Mouse (Mus musculus): ENCODE results near the gene Lrrc61. TPM values are rescaled to one million over a fixed set of nuclear protein-coding genes. Genes with fewer than 3 reads are reported as not detected.
A peak's percentile ranks its signal among the peaks of the same experiment; 100 is the strongest.

Gene Lrrc61
- polyA plus RNA-seq, 1 experiment, result 6.2 TPM

DNA sequence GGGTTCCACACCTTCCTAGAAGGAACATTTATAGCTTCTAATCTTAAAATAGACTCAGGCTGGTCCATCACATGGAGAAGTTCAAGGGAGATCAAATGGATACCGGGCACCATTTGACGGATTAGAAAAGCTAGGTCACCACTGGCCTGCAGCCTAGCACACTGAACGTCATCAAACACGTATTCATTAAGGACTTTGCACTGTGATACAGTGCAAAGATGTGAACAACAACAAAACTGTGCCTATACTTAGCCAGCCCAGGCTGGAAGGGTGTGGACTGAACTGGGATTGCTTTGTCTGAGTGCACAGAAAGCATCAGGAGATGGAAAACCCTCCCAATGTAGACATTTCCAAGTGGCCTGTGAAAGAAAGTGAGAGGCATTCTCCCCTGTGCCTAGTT, 777 bp upstream of the Lrrc61 start:
- H3K4me1 ChIP-seq (ENCODE audit: control insufficient read depth, insufficient read depth, low read length), result no peaks in the 10 kb centered on the region
- TF ChIP-seq CTCF (IDR thresholded peaks at IDR 0.05; ENCODE audit: low read depth, low read length), result no peak
- no peak for TF ChIP-seq POLR2A (IDR thresholded peaks at IDR 0.05; ENCODE audit: insufficient read depth, low read length)
- no peak for TF ChIP-seq EP300 (IDR thresholded peaks at IDR 0.05; ENCODE audit: insufficient read depth, low read depth, low read length)
- no peak overlapping the region for H3K4me3 ChIP-seq (ENCODE audit: low read depth, low read length)
- no peak overlapping the region for H3K27ac ChIP-seq (ENCODE audit: insufficient read depth, low read length)
- no peaks in the 10 kb centered on the region for H3K36me3 ChIP-seq (ENCODE audit: control insufficient read depth, insufficient read depth, low read length, poor library complexity, severe bottlenecking)
- H3K9ac ChIP-seq (ENCODE audit: low read depth, poor library complexity, severe bottlenecking), result no peak overlapping the region
- H3K27me3 ChIP-seq (ENCODE audit: control insufficient read depth, insufficient read depth, low read length, poor library complexity, severe bottlenecking), result no peaks in the 10 kb centered on the region
- H3K9me3 ChIP-seq (replicated peaks; ENCODE audit: control insufficient read depth, insufficient read depth, low read length, poor library complexity, severe bottlenecking), result no peaks in the 10 kb centered on the region

DNA sequence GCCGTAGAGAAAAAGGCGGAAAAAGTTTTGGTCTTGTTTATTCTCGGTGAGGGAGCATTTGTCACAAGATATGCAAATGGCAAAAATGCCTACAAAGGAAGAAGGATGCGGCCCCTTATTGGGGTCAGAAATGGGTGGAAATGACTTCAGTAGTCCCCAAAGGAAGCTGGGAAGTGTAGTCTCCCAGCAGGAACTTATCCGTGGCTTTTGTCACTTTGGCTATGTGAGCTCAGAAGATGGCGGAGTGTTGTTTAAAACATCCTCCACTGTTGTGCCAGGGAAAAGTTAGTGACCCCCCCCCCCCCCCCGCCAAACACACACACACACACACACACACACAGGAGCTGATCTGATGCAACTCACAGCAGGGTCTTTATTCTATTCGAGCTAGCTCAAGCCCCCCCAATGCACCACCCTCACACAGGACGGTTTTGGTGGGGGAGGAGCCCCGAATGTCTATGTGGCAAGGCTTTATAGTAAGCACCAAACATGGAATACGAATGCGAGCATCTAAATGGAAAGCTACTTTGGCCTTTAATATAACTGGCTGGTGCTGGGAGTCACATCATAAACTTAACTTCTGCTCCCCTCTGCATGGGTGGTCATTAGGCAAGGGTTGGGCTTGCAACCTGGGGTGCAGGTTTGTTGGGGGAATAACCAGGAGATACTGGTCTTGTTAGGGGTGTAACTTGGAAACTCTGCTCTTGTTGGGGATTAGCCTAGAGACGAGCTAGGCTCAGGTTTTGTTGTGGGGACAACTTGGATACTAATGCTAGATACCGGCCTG, 701 bp downstream of the Lrrc61 start:
- peak overlapping the region; percentile 69 for H3K27ac ChIP-seq (ENCODE audit: insufficient read depth, low read length)
- H3K9me3 ChIP-seq (replicated peaks; ENCODE audit: control insufficient read depth, insufficient read depth, low read length, poor library complexity, severe bottlenecking), result no peaks in the 10 kb centered on the region
- H3K9ac ChIP-seq (ENCODE audit: low read depth, poor library complexity, severe bottlenecking), result peak overlapping the region; percentile 56
- no peaks in the 10 kb centered on the region for H3K4me1 ChIP-seq (ENCODE audit: control insufficient read depth, insufficient read depth, low read length)
- TF ChIP-seq EP300 (IDR thresholded peaks at IDR 0.05; ENCODE audit: insufficient read depth, low read depth, low read length), result no peak
- no peak for TF ChIP-seq CTCF (IDR thresholded peaks at IDR 0.05; ENCODE audit: low read depth, low read length)
- TF ChIP-seq POLR2A (IDR thresholded peaks at IDR 0.05; ENCODE audit: insufficient read depth, low read length), result no peak
- H3K4me3 ChIP-seq (ENCODE audit: low read depth, low read length), result peak overlapping the region; percentile 90
- H3K27me3 ChIP-seq (ENCODE audit: control insufficient read depth, insufficient read depth, low read length, poor library complexity, severe bottlenecking), result no peaks in the 10 kb centered on the region
- no peaks in the 10 kb centered on the region for H3K36me3 ChIP-seq (ENCODE audit: control insufficient read depth, insufficient read depth, low read length, poor library complexity, severe bottlenecking)

DNA sequence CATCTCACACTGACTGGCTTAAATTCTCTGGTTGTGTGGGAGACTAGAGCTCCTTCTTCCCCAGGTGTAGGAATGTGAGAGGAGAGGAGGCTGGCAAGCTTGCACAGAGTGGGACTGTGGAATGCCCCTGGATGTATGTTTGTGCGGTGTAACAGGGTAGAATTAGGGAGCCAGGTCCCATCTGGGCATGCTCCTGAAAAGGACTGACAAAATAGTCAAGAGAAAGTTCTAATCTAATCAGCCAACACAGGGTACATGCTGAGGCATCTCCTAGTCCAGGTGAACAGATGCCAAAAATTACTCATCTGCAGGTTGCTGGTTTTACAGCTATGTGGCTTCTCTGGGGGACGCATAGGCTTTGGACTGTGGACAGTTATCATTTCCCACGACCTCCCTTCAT, 1.4 kb downstream of the Lrrc61 start:
- Histone ChIP-seq H3K4me3 (ENCODE audit: low read depth, low read length) (no peak overlapping the region), H3K27ac (ENCODE audit: insufficient read depth, low read length) (no peak overlapping the region)

DNA sequence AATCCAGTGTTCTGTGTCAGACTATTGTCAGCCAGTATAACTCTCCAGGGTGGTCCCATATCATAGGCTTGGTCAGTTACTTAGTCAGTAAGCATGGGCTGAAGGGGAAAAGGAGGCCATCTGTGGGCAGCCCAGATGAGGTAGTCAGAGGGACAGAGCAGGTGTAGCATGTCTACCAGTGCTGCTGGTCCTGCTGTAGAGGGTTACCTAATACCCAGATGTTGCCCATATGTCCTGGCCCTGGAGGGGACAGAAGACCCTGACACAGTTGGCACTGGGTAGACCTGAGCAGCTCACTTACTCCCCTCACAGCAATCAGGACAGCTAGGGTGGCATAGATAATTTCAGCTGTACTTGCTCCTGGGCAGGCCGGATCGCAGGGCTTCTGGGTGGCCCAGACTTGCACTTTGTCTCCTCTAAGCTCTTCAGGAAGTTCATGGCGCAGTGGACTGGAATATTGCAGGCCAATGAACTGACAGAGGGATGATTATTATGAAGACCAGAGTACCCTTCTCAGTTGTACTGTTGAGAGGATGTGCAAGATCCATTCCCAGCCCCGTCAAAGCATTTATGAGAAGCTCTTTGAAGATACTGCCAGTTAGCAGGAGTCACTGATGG, 11.2 kb downstream of the Lrrc61 start:
- TF ChIP-seq EP300 (IDR thresholded peaks at IDR 0.05; ENCODE audit: insufficient read depth, low read depth, low read length) (no peak), CTCF (IDR thresholded peaks at IDR 0.05; ENCODE audit: low read depth, low read length) (no peak), POLR2A (IDR thresholded peaks at IDR 0.05; ENCODE audit: insufficient read depth, low read length) (no peak)

More for the DNA sequence above, 1.4 kb downstream of the Lrrc61 start:
- Histone ChIP-seq H3K4me1 (ENCODE audit: control insufficient read depth, insufficient read depth, low read length) (no peaks in the 10 kb centered on the region), H3K36me3 (ENCODE audit: control insufficient read depth, insufficient read depth, low read length, poor library complexity, severe bottlenecking) (no peaks in the 10 kb centered on the region), H3K9ac (ENCODE audit: low read depth, poor library complexity, severe bottlenecking) (no peak overlapping the region), H3K9me3 (replicated peaks; ENCODE audit: control insufficient read depth, insufficient read depth, low read length, poor library complexity, severe bottlenecking) (no peaks in the 10 kb centered on the region), H3K27me3 (ENCODE audit: control insufficient read depth, insufficient read depth, low read length, poor library complexity, severe bottlenecking) (no peaks in the 10 kb centered on the region)
- TF ChIP-seq EP300 (IDR thresholded peaks at IDR 0.05; ENCODE audit: insufficient read depth, low read depth, low read length) (no peak), CTCF (IDR thresholded peaks at IDR 0.05; ENCODE audit: low read depth, low read length) (no peak)

DNA sequence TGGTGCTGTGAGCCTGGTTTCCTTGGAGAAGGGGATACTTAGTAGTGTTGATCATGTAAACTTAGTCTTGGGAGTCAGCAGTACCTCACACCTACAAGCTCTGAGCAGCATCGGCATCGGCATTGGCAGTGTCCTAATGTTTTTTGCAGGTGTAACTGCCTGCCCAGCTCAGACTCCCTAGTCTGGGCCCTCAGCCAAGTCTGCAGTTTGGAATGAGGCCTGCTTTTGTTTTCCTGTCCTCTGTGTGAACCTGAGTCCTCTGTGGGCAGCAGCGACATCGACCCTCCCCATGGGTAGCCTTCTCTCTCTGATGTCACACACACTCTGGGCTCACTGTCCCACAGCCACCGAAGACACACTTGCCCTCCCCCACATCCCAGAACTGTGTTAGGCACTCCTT, 11.7 kb downstream of the Lrrc61 start:
- no peaks in the 10 kb centered on the region for H3K9me3 ChIP-seq (replicated peaks; ENCODE audit: control insufficient read depth, insufficient read depth, low read length, poor library complexity, severe bottlenecking)
- no peaks in the 10 kb centered on the region for H3K27me3 ChIP-seq (ENCODE audit: control insufficient read depth, insufficient read depth, low read length, poor library complexity, severe bottlenecking)
- TF ChIP-seq EP300 (IDR thresholded peaks at IDR 0.05; ENCODE audit: insufficient read depth, low read depth, low read length) (no peak), CTCF (IDR thresholded peaks at IDR 0.05; ENCODE audit: low read depth, low read length) (no peak), POLR2A (IDR thresholded peaks at IDR 0.05; ENCODE audit: insufficient read depth, low read length) (no peak)
- H3K4me3 ChIP-seq (ENCODE audit: low read depth, low read length), result no peak overlapping the region
- H3K4me1 ChIP-seq (ENCODE audit: control insufficient read depth, insufficient read depth, low read length), result no peaks in the 10 kb centered on the region
- no peak overlapping the region for H3K9ac ChIP-seq (ENCODE audit: low read depth, poor library complexity, severe bottlenecking)
- H3K27ac ChIP-seq (ENCODE audit: insufficient read depth, low read length), result no peak overlapping the region
- no peaks in the 10 kb centered on the region for H3K36me3 ChIP-seq (ENCODE audit: control insufficient read depth, insufficient read depth, low read length, poor library complexity, severe bottlenecking)

More for the DNA sequence above, 11.2 kb downstream of the Lrrc61 start:
- H3K9ac ChIP-seq (ENCODE audit: low read depth, poor library complexity, severe bottlenecking), result no peak overlapping the region
- H3K9me3 ChIP-seq (replicated peaks; ENCODE audit: control insufficient read depth, insufficient read depth, low read length, poor library complexity, severe bottlenecking), result no peaks in the 10 kb centered on the region
- no peaks in the 10 kb centered on the region for H3K4me1 ChIP-seq (ENCODE audit: control insufficient read depth, insufficient read depth, low read length)
- no peaks in the 10 kb centered on the region for H3K27me3 ChIP-seq (ENCODE audit: control insufficient read depth, insufficient read depth, low read length, poor library complexity, severe bottlenecking)
- no peaks in the 10 kb centered on the region for H3K36me3 ChIP-seq (ENCODE audit: control insufficient read depth, insufficient read depth, low read length, poor library complexity, severe bottlenecking)
- no peak overlapping the region for H3K4me3 ChIP-seq (ENCODE audit: low read depth, low read length)
- no peak overlapping the region for H3K27ac ChIP-seq (ENCODE audit: insufficient read depth, low read length)

Data from ES-Bruce4 (cell line).